Mouse (Mus musculus) bone marrow, adult 2 months (tissue): ENCODE measurements around the gene Eif4a2.

Experiments used
- CTCF ChIP-seq: fragments of 200-500 bp; IDR thresholded peaks from 2 replicates; pipeline ENCODE4 v1.5.1; 2011; ENCODE audit warnings: low read length, control low read depth; ENCODE audit not compliant: control insufficient read depth, insufficient read depth
- POLR2A ChIP-seq: fragments of 200-500 bp; IDR thresholded peaks from 2 replicates; pipeline ENCODE4 v1.6.1; 2011; ENCODE audit warnings: low read depth, mild to moderate bottlenecking, control low read depth, low read length, borderline replicate concordance; ENCODE audit not compliant: control insufficient read depth

DNA sequence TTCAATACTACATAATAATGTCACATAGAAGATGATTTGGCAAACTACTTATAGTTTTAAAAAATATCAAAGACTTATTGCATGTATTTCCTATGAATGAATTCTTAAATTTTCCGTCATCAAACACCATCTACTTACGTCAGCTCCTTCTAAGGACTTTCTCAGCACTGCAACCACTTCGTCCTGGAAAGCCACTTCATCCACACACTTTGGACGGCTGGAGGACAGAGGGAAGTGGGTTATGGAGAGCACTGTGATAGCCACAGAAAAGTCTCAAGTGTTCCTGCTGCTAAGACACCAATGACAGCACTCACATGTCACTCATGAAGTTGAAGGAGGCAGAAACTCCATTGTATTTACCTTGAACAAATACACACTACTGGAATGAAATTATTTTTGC lies 17.2 kb downstream of the Eif4a2 start:
- no peak for TF ChIP-seq POLR2A
- TF ChIP-seq CTCF = no peak
